Mouse (Mus musculus): Measurements from ENCODE around the gene Plekho1. TPM values are rescaled to one million over a fixed set of nuclear protein-coding genes. Genes with fewer than 3 reads are reported as not detected.
"Not testable (repeated sequence)": the region's sequence is repeated elsewhere in the genome, so short reads cannot be mapped to it uniquely, and the experiment has no call there.

Gene Plekho1
- polyA plus RNA-seq, 1 experiment from 2014 or later: 70.0 TPM

DNA sequence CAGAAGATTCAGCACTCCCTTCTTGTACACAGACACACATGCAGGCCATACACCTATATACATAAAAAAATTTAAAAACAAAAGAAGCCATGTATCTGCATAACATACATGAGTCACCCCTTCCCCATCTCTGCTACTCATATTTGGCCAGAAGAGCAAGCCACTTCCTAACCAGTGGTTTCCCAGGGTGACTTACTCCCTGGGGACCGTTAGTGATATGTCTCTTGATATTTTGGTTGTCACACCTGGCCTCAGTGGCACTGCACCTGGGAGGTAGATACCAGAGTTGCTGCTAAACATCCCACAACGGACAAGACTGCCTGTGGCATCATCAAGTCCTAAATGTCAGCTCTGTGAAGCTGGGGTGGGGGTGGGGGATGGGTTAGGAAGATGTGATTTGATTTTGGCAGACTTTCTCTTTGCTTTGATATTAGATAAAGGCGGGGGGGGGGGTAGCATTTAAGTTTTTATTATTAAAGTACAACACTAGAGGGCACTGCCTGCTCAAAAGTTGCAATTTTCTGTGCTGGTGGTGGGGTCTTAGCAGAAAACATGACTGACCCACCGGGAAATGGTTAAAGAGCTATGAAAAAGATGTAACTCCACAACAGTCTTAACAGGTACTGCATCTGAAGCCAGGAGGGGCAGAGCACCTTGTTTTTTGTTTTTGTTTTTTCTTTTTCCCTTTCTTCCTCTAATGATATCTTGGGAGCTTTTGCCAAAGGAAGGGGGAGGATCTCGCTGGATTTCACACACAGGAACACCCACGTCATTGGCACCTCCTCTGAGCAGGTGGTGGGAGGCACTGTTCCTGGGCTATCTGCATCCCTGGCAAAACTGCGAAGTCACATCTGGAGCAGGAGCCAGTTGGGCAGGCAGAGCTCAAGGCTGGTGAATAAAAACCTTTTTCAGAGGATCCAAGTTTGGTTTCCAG, 30.0 kb downstream of the Plekho1 start:
- no peak overlapping the region for H3K27ac ChIP-seq (ENCODE audit: low read depth, low read length)
- WGBS: 12% methylated on average over 7 of the region's 7 CpGs
- H3K4me1 ChIP-seq (replicated peaks; ENCODE audit: control insufficient read depth, insufficient read depth, low read length): no peaks in the 10 kb centered on the region
- H3K9me3 ChIP-seq (ENCODE audit: control insufficient read depth, low read length): no peaks in the 10 kb centered on the region
- H3K9ac ChIP-seq (ENCODE audit: low read depth, low read length): no peak overlapping the region
- H3K4me2 ChIP-seq (replicated peaks; ENCODE audit: low read depth, low read length): no peak overlapping the region
- no peak for ATAC-seq (ENCODE audit: low FRiP score)
- no peaks in the 10 kb centered on the region for H3K27me3 ChIP-seq (ENCODE audit: control insufficient read depth, insufficient read depth, low read length)
- H3K4me3 ChIP-seq (ENCODE audit: low read depth, low read length): no peak overlapping the region
- H3K36me3 ChIP-seq (ENCODE audit: control insufficient read depth, insufficient read depth, low read length): no peaks in the 10 kb centered on the region
- peak; percentile 57 for DNase-seq (ENCODE audit: low spot score)

DNA sequence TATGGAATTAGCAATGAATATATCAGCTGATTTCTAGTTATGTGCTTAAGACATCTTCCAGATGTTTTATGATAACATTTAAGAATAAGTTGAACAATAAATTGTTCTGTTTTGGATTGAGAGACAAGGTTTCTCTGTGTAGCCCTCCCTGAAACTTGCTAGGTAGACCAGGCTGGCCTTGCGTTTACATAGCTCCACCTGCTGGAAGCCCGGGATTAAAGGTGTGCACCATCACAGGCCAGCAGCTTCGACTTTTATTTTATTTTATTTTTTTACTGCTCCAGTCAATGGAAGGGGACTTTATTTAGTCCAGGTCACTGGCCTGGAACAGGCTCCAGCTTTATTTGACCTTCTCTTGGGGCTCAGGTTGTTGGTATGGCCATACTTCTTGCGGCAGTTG, 32.1 kb downstream of the Plekho1 start:
- 50% methylated on average over 4 of the region's 4 CpGs for WGBS
- Histone ChIP-seq H3K9ac (ENCODE audit: low read depth, low read length) (no peak overlapping the region), H3K27ac (ENCODE audit: low read depth, low read length) (no peak overlapping the region), H3K36me3 (ENCODE audit: control insufficient read depth, insufficient read depth, low read length) (no peaks in the 10 kb centered on the region), H3K27me3 (ENCODE audit: control insufficient read depth, insufficient read depth, low read length) (no peaks in the 10 kb centered on the region), H3K4me1 (replicated peaks; ENCODE audit: control insufficient read depth, insufficient read depth, low read length) (no peaks in the 10 kb centered on the region), H3K4me3 (ENCODE audit: low read depth, low read length) (no peak overlapping the region), H3K4me2 (replicated peaks; ENCODE audit: low read depth, low read length) (no peak overlapping the region), H3K9me3 (ENCODE audit: control insufficient read depth, low read length) (no peaks in the 10 kb centered on the region)
- ATAC-seq (ENCODE audit: low FRiP score) (no peak), DNase-seq (ENCODE audit: low spot score) (no peak)

DNA sequence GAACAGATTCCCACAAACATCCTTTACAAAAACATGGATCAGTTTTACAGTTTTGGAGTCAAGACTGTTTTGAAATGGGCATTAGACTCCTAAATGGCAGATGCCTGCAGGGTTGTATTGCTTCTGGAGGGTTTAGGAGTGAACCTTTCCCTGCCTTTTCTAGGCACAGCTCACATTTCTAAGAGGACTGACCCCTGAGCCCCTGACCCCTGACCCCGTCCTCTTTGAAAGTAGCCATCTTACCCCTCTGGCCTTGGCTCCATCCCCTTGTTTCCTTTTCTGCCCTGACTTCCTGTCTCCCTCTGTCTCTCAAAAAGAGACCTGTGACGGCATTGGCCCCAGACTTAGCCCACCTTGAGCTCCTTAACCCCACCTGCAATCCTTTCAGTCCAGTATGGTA, 32.6 kb downstream of the Plekho1 start:
- no peak overlapping the region for H3K4me2 ChIP-seq (replicated peaks; ENCODE audit: low read depth, low read length)
- no peaks in the 10 kb centered on the region for H3K9me3 ChIP-seq (ENCODE audit: control insufficient read depth, low read length)
- ATAC-seq (ENCODE audit: low FRiP score): no peak
- no peak overlapping the region for H3K9ac ChIP-seq (ENCODE audit: low read depth, low read length)
- no peak overlapping the region for H3K4me3 ChIP-seq (ENCODE audit: low read depth, low read length)
- DNase-seq (ENCODE audit: low spot score): no peak
- 25% methylated on average over 2 of the region's 2 CpGs for WGBS
- H3K27ac ChIP-seq (ENCODE audit: low read depth, low read length): no peak overlapping the region
- no peaks in the 10 kb centered on the region for H3K36me3 ChIP-seq (ENCODE audit: control insufficient read depth, insufficient read depth, low read length)
- no peaks in the 10 kb centered on the region for H3K27me3 ChIP-seq (ENCODE audit: control insufficient read depth, insufficient read depth, low read length)
- H3K4me1 ChIP-seq (replicated peaks; ENCODE audit: control insufficient read depth, insufficient read depth, low read length): no peaks in the 10 kb centered on the region

DNA sequence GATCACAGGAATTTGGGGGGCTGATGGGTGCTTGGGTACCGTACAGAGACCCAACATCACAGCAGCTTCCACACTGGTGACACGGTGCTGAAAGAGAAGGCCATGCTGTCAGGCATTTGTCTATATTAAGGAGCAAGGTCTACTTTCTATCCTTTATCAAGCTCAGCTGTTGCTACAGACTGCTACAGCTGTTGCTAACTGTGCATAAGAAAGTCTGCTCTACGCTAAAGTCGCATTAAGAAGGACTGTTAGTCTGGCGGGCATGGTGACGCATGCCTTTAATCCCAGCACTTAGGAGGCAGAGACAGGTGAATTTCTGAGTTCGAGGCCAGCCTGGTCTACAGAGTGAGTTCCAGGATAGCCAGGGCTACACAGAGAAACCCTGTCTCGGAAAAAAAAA, 33.6 kb downstream of the Plekho1 start:
- not testable (repeated sequence) for H3K27me3 ChIP-seq (ENCODE audit: control insufficient read depth, insufficient read depth, low read length); H3K4me3 ChIP-seq (ENCODE audit: low read depth, low read length); ATAC-seq (ENCODE audit: low FRiP score); H3K27ac ChIP-seq (ENCODE audit: low read depth, low read length); H3K4me2 ChIP-seq (replicated peaks; ENCODE audit: low read depth, low read length); H3K9ac ChIP-seq (ENCODE audit: low read depth, low read length); DNase-seq (ENCODE audit: low spot score); H3K4me1 ChIP-seq (replicated peaks; ENCODE audit: control insufficient read depth, insufficient read depth, low read length); H3K36me3 ChIP-seq (ENCODE audit: control insufficient read depth, insufficient read depth, low read length); H3K9me3 ChIP-seq (ENCODE audit: control insufficient read depth, low read length)
- WGBS: 86% methylated on average over 8 of the region's 8 CpGs

DNA sequence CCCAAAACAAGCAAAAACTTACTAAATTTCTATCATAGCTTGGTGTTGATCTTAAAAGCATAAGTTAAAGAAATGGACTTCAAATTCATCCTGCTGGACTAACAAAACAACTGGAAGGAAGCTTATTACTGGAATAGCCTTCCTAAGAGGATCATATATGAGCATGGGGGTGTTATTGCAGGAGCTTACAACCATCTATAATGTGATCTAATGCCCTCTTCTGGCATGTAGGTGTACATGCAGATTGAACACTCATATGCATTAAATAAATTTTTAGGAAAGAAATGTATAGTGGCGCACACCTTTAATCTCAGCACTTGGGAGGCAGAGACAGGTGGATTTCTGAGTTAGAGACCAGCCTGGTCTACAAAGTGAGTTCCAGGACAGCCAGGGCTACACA, 36.0 kb downstream of the Plekho1 start:
- Histone ChIP-seq H3K4me2 (replicated peaks; ENCODE audit: low read depth, low read length) (no peak overlapping the region), H3K27me3 (ENCODE audit: control insufficient read depth, insufficient read depth, low read length) (no peaks in the 10 kb centered on the region), H3K9ac (ENCODE audit: low read depth, low read length) (no peak overlapping the region), H3K4me3 (ENCODE audit: low read depth, low read length) (no peak overlapping the region), H3K4me1 (replicated peaks; ENCODE audit: control insufficient read depth, insufficient read depth, low read length) (no peaks in the 10 kb centered on the region), H3K9me3 (ENCODE audit: control insufficient read depth, low read length) (no peaks in the 10 kb centered on the region), H3K36me3 (ENCODE audit: control insufficient read depth, insufficient read depth, low read length) (no peaks in the 10 kb centered on the region), H3K27ac (ENCODE audit: low read depth, low read length) (no peak overlapping the region)
- WGBS: 89% methylated on average over 1 of the region's 1 CpGs
- no peak for ATAC-seq (ENCODE audit: low FRiP score)
- no peak for DNase-seq (ENCODE audit: low spot score)

DNA sequence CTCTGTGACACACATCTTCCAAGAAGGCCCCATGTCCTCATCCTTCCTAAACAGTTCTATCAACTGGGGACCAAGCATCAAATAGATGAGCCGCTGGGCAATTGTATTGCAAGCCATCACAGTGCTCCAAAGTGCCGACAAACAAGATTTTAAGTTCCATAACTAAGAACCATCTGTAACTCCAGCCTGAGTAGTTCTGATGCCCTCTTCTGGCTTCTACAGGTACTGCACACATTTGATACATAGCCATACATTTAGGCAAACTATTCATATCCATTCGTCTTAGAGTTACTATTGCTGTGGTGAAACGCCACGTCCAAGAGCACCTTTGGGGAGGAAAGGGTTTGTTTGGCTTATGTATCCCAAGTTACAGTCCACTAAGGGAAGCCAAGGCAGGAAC, 36.7 kb downstream of the Plekho1 start:
- no peak for ATAC-seq (ENCODE audit: low FRiP score)
- H3K4me3 ChIP-seq (ENCODE audit: low read depth, low read length): no peak overlapping the region
- no peaks in the 10 kb centered on the region for H3K4me1 ChIP-seq (replicated peaks; ENCODE audit: control insufficient read depth, insufficient read depth, low read length)
- no peak overlapping the region for H3K9ac ChIP-seq (ENCODE audit: low read depth, low read length)
- H3K4me2 ChIP-seq (replicated peaks; ENCODE audit: low read depth, low read length): no peak overlapping the region
- 77% methylated on average over 5 of the region's 5 CpGs for WGBS
- no peaks in the 10 kb centered on the region for H3K36me3 ChIP-seq (ENCODE audit: control insufficient read depth, insufficient read depth, low read length)
- H3K27ac ChIP-seq (ENCODE audit: low read depth, low read length): no peak overlapping the region
- no peaks in the 10 kb centered on the region for H3K27me3 ChIP-seq (ENCODE audit: control insufficient read depth, insufficient read depth, low read length)
- no peaks in the 10 kb centered on the region for H3K9me3 ChIP-seq (ENCODE audit: control insufficient read depth, low read length)
- DNase-seq (ENCODE audit: low spot score): peak; percentile 54

DNA sequence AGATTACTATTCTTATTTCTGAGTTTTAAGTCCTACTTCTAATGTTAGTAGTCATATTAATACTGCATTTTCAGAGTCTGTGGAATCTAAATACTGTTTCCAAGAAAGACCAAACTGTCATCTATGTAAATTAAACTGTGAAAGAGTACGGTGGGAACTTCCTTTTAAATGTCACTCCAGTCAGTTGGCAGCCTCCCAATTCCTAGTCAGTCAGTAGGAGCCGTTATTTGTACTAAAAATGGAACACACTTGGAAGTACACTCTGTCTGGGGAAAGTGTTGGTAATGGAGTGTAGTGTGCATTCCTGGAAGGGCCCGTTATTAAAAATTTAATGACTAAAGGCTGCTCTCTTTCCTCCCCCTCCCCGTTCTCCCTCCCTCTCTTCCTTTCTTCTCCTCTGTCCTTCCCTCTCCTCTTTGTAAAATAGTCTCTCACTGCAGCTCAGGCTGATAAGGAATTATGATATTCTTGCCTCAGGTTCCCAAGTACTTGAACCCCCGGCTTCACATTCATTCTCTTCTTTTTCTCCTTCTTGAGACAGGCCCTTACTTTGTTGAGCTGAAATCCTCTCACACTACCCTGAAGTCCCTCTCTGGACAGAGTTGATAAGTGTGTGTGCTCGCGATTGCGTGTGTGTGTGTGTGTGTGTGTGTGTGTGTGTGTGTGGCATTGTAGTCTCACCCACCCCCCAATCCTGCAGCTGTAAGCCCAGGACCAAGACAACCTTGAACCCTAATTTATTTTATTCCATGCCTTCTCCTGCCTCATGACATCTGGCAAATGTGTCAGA, 38.2 kb downstream of the Plekho1 start:
- H3K27ac ChIP-seq (ENCODE audit: low read depth, low read length): no peak overlapping the region
- DNase-seq (ENCODE audit: low spot score): no peak
- 80% methylated on average over 8 of the region's 8 CpGs for WGBS

DNA sequence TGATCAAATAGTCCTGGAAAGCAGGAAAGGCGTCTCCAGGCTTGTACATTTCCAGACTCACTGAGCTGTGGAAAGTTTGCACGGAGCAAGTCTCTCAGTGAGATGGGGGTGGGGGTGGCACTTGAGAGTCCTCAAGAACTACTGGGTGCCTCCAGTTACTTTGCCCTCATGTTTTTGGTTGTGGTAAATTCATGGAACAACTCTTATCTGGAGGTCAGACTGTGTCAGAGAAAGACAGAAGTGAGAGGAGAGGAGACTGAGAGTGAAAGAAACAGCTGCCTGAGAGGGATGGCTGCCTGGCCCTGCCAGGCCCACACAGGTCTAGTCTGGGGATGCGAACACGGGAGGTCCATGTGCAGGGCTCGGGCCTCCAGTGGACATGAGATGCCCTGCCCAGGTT, 40.5 kb downstream of the Plekho1 start:
- WGBS: 96% methylated on average over 5 of the region's 5 CpGs
- no peak for ATAC-seq (ENCODE audit: low FRiP score)
- Histone ChIP-seq H3K27me3 (ENCODE audit: control insufficient read depth, insufficient read depth, low read length) (no peaks in the 10 kb centered on the region), H3K4me1 (replicated peaks; ENCODE audit: control insufficient read depth, insufficient read depth, low read length) (no peaks in the 10 kb centered on the region), H3K9me3 (ENCODE audit: control insufficient read depth, low read length) (no peaks in the 10 kb centered on the region), H3K4me3 (ENCODE audit: low read depth, low read length) (no peak overlapping the region), H3K9ac (ENCODE audit: low read depth, low read length) (no peak overlapping the region), H3K4me2 (replicated peaks; ENCODE audit: low read depth, low read length) (no peak overlapping the region), H3K27ac (ENCODE audit: low read depth, low read length) (no peak overlapping the region), H3K36me3 (ENCODE audit: control insufficient read depth, insufficient read depth, low read length) (no peaks in the 10 kb centered on the region)
- DNase-seq (ENCODE audit: low spot score): no peak

More for the DNA sequence above, 38.2 kb downstream of the Plekho1 start:
- H3K9ac ChIP-seq (ENCODE audit: low read depth, low read length): no peak overlapping the region
- no peaks in the 10 kb centered on the region for H3K9me3 ChIP-seq (ENCODE audit: control insufficient read depth, low read length)
- H3K4me3 ChIP-seq (ENCODE audit: low read depth, low read length): no peak overlapping the region
- H3K4me1 ChIP-seq (replicated peaks; ENCODE audit: control insufficient read depth, insufficient read depth, low read length): no peaks in the 10 kb centered on the region
- H3K27me3 ChIP-seq (ENCODE audit: control insufficient read depth, insufficient read depth, low read length): no peaks in the 10 kb centered on the region
- no peak for ATAC-seq (ENCODE audit: low FRiP score)
- no peak overlapping the region for H3K4me2 ChIP-seq (replicated peaks; ENCODE audit: low read depth, low read length)
- H3K36me3 ChIP-seq (ENCODE audit: control insufficient read depth, insufficient read depth, low read length): no peaks in the 10 kb centered on the region
